Mouse (Mus musculus) liver, adult 2 months (tissue): ENCODE results near the gene Csde1.

Experiments used
- CTCF ChIP-seq: fragments of 200-500 bp; IDR thresholded peaks from 2 replicates; pipeline ENCODE4 v1.5.1; 2011; ENCODE audit warnings: low read depth, low read length, control low read depth
- POLR2A ChIP-seq: fragments of 200-500 bp; IDR thresholded peaks from 2 replicates; pipeline ENCODE4 v1.6.1; 2011; ENCODE audit warnings: low read length, control low read depth; ENCODE audit not compliant: insufficient read depth; ENCODE audit errors: extremely low read depth

- TF ChIP-seq CTCF, result no peak
- no peak for TF ChIP-seq POLR2A
Observed at GRCm38 (mm10) chr3:103056016-103056595, 35.9 kb downstream of the Csde1 start.
